Mouse (Mus musculus): Measurements from ENCODE around the gene Gm12185.
"Not testable (repeated sequence)": the region's sequence is repeated elsewhere in the genome, so short reads cannot be mapped to it uniquely, and the experiment has no call there.

Gene Gm12185

DNA sequence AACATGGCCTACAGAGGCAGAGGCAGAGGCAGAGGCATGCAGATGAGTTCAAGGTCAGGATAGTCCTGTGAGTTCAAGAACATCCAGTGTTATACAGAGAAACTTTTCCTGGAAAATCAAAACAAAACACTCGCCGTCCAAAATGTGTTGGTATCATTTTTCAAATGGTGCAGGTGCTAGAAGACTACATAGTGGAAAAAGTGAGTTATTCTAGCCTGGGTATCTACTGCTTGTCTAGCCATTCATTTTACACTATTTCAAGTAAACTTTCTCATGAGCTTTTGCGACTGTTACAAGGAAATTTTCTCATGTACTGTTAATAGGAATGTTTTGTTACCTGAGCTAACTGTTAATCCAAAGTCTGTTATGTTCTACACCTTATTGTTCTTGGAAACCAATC, 73.6 kb downstream of the Gm12185 start:
- DNase-seq (ENCODE audit: low read depth), result no peak

DNA sequence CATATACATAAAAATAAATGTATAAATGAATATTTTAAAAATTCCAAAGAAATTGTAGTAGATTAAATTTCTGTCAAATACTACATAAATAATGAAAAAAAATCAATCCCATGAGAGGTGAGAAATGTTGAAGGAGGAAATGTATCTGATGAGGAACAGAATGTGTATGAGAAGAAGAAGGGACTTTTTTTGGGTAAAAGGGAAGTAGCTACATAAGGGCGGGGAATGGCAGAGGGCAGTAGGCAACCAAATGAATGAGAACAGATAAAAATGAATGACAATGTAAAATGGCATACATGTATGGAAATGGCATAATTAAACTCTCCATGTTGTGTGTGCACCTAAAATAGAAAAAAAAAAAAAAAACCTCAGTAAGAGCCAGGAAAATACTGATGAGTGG, 78.4 kb downstream of the Gm12185 start:
- no peak for DNase-seq (ENCODE audit: low read depth)

DNA sequence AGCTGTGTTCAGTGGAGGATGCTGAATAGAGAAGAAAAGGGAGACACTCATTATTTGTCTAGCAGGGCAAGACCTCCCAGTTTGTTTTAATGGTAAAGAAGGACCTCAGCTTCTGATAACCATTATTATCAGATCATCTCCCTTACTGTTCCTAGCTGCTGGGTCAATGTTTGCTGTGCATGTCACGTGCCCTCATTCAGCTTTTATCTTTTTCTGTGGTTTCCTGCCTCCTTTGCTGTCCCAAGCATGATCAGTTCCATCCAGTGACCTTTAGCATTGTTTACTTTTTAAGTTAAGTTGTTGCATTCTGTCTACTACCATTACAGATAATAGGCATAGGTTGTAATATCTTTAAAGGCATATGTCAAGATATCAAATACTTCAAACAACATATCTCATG, 83.6 kb downstream of the Gm12185 start:
- peak; percentile 67 for DNase-seq (ENCODE audit: low read depth)

DNA sequence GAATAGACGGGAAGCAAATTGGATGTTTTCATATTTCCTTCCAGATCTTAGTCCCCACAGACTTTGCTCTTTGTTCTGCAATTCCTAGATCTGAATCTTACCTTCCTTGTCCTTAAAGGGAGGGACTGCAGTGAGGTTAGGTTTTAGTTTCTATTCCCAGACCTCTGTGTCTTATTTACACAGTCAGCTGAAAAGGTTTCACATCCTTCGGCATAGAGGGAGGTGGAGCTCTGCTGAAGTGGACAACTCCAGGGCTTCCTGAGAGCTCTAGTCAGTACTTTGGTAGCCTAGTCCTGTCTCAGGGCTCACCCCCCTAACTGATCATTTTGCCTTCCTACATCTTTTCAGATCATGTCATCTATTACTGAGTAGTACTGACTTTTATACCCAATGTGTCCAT, 90.0 kb downstream of the Gm12185 start, which contains the start of gene Gm5431:
Gene Gm5431, minus strand, starts transcription at position 194 of the 400 bp plus-strand sequence.
- no peak for DNase-seq (ENCODE audit: low read depth)

DNA sequence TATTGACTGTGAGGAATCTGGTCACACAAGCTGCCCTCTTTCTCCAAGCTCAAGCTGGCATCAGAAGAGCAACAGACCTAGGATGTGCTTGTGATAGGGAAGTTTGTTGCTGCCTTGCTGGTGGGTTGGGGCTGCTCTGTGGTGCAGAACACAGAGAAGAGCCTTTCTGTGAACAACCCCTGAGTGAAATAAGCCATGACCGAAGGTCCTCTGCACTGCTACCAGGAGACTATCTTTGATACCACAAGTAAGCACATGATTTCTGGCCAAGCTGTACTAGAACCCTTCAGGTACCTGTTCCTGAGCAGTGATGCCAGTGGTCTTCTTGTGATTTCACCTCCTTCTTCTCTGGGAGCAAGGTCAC, 90.5 kb downstream of the Gm12185 start:
- DNase-seq (ENCODE audit: low read depth), result not testable (repeated sequence)

DNA sequence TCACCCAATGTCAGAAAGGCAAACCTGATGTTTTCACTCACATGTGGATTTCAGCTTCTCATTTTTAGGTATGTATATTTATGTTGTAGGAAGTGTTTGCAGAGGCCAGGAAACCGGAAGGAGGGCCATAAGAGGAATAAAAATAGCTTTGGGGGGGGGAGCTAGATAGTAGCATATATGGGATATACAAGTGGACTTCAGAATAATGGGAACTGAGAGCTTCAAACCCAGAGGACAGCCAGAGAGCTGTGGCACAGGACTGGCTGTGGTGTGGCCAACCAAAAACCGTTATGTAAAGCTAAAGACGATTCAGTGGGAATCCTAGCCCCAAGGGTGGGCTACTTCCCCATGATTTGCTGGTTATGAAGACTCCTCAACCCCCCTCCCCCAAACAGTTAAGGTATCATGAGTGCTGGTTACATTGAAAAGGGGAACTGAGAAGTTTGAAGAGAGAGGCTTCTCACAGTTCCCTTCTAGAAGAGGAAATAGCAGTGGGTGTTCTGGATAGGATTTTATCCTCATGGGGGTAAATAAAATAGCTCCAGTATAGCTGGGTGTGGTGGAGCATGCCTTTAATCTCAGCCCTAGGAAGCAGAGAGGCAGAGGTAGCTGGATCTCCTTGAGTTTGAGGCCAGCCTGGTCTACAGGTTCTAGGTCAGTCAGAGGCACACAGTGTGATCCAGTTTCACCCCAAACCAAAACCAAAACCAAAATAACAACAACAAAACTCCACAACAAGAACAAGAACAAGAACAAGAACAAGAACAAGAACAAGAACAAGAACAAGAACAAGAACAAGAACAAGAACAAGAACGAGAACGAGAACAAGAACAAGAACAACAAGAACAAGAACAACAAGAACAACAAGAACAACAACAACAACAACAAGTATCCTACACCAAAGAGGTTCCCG, 91.1 kb downstream of the Gm12185 start:
- not testable (repeated sequence) for DNase-seq (ENCODE audit: low read depth)

DNA sequence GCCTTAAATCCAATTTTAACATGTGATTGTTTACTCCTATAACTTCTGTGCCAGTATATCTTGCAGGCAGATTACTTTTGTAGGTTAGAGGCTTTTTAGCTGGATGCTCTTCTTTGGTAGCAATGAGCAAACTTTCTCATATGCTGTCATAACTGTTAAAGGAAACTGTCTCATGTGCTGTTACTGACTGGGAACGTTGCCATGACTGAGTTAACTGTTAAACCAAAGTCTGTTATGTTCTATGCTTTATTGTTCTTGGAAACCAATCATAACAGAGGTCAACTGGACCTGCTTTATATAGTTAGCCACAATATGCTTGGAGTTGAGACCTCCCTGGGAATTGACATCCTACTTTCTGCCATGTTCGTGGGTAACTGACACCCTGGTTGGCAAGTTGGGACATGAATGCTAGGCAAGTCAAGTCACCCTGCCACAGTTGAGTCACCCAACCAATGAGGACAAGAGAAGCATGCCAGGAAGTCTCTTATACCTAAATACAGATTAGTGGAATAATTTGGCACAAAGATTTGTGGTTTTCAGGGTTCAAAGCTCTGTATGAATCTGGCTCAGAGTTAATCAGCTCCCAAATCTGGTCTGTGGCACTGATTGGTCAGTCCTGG, 93.1 kb downstream of the Gm12185 start:
- DNase-seq (ENCODE audit: low read depth), result peak; percentile 21

DNA sequence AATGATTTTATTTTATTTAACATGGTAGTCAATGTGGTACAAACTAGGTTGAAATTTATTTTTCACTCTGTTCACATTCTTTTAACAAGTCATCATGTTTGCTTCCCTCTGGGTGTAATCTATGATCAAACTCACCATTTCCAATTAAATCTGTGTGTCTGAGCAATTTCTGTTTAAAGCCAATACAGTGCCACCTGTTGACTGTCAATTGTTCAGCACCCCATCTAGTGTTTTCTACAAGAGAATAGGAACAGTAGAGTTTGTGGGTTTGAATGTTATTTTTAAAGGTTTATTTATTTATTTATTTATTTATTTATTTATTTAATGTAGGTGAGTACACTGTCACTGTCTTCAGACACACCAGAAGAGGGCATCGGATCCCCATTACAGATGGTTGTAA, 115.3 kb downstream of the Gm12185 start:
- no peak for DNase-seq (ENCODE audit: low read depth)

DNA sequence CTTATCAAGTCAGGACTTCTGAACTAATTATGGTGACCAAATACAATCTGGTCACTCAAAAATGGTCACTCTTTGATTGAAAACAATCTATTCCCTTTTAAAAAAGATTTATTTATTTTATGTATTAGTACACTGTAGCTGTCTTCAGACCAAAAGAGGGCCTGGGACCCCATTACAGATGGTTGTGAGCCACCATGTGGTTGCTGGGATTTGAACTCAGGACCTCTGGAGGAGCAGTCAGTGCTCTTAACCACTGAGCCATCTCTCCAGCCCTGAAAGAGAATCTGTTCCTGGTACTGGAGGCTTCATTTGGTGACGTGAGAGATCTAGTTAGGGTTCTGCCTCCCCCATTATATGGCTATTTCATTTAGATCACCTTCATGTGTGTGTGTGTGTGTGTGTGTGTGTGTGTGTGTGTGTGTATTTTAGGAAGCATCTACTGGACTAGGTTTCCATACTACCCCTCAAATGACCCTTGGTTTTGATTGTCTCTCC, 116.6 kb downstream of the Gm12185 start:
- not testable (repeated sequence) for DNase-seq (ENCODE audit: low read depth)

DNA sequence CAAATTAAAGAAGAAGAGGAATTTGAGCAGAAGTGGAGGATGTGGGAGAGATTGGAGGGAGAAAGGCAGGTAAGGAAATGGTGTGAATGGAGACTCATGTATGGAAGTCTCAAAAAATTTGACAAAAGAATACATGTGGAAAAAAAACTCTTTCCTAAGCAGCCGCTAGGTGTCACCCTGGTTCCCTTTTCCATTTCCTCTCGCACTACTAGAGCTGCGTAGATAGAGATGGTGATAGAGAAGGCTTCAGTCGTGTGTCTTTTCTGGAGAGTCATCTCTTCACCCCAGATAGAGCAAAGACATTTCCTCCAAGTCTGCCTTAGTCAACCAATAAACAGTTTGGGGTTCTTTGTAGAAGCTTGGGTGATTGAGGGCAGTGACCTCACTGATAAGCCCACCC, 117.6 kb downstream of the Gm12185 start:
- peak; percentile 83 for DNase-seq (ENCODE audit: low read depth)

DNA sequence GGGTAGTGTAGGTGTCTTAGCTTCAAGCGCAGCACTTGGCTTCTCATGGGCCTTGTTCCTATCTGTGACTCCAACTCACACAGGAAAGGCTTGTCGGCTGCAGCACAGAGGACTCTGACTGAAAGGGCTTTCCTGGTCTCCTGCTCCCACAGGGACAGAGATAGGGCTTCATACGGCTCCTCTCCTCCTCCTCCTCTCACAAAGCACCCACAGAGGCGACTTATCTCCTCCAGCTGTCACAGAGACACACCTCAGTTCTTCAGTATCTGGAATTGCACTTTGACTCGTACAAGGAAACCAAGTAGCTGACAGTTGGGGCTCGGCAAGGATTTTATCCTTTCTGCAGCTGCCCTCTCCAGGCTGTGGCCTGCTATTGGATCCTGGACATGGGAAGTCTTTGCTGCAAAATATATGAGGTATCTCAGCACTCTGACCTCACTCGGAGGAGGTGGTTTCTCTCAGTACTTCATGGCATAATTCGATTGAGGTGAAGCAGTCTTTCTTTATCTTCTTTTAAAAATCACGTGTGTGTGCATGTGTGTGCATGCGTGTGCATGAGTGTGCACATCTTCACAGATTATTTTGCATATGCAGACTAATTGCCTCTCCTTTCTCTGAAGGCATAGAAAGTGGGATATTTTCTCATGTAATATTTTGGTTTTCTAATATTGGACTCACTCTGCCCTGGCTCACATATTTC, 118.3 kb downstream of the Gm12185 start:
- no peak for DNase-seq (ENCODE audit: low read depth)

DNA sequence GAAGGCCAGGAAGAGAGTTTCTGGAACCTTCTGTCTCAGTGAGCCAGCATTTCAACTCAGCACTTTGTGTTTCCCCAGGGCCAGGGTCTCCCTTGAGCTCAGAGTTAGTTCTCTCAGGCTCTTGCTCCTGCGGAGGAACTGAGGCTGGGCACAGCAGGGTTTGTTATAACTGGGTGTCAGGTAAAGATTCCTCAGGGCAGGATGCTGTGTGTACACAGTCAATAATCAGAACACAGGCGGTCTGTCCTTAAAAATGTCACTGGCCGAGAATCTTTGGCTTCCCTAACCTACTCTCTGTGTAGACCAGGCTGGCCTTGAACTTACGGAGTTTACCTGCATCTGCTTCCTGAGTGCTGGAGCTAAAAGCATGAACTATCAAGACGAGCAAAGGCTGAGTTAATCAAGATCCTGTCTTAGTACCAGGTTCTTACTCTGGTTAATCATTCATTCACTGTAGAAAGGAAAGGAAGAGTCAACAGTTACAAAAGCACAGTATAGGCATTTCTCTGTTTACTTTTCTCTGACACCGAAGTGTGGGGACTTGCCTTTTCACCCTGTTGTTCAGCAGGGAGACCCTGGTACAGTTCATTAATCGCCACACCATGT, 119.2 kb downstream of the Gm12185 start:
- DNase-seq (ENCODE audit: low read depth), result no peak

DNA sequence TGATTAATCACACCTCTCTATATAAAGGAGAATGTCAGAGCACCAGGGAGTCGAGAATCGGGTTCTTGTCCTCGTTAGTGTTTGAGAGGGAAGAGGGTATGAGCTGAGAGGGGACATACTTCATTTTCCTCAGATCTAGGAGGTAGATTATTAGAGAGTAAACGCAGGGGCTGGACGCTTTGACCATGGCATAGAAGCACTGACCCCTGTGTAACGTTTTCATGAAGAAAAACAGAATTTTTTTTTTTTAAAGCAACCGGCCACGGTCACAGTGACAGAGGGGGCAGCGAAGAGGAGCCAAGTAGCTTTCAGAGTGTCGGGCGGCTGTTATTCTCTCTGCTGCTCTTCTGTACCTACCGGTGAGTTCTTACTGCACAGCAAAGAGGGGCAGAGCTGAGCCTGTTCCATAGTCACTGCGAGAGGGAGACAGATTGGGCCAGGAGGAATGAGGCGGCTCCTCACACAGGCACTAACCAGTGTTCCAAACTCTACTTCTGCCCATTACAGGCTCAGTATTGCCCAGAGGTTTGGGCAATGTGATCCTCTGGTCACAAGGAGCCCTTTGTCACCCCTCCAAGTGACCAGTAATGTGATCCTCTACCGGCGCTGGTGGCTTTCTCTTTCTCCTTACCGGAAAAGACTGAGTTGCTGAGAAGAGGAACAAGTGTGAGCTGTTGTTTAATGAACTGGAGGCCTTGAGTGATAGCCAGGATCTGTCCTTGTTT, 120.0 kb downstream of the Gm12185 start:
- peak; percentile 93 for DNase-seq (ENCODE audit: low read depth)

DNA sequence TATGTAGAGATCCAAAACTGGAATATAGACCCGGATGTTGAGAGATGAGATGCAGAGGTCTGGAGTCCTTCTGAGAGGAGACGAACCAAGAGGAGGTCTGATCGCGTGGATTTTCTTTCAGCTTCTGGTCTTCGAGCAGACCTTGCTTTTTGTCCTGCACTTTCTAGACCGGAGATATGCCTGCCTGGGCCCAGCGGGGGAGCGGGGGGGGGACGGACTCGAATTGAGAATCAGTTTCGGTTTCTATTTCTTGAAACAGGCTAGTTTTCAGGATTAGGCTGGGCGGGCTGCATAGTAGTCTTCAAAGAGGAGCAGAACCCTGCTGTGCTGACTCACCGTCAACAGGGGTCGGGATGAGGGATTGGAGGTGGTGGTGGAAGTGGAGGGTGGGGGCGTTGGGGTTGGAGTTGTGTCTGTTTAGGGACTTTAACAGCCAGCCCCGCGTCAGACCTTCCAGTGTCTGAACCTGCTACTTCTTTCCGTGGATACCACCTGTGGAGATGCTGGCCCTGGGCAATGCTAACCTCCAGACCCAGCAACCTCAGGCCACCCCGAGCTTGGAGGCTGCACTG, 120.7 kb downstream of the Gm12185 start, which contains the start of gene Irgm1:
Gene Irgm1, minus strand, starts transcription at position 483 of the 572 bp plus-strand sequence.
- peak; percentile 92 for DNase-seq (ENCODE audit: low read depth)

DNA sequence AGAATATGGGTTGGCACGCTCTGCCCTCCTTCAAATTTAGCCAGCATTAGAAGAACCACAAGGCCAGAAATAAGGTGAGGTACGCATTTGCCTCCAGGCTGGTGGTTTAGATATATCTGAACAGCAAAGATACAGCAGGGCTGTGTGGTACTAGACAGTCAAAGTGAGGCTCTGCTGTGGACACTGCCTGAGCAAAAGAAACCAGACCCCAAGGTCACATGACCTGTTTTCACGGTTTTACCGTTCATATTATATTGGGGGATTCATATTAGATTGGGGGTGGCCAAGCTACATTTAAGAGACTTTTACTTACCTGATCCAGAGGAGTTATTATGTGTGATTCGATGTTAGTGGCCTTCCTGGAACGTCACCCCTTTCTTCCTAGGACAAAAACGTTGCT, 121.2 kb downstream of the Gm12185 start:
- peak; percentile 77 for DNase-seq (ENCODE audit: low read depth)

DNA sequence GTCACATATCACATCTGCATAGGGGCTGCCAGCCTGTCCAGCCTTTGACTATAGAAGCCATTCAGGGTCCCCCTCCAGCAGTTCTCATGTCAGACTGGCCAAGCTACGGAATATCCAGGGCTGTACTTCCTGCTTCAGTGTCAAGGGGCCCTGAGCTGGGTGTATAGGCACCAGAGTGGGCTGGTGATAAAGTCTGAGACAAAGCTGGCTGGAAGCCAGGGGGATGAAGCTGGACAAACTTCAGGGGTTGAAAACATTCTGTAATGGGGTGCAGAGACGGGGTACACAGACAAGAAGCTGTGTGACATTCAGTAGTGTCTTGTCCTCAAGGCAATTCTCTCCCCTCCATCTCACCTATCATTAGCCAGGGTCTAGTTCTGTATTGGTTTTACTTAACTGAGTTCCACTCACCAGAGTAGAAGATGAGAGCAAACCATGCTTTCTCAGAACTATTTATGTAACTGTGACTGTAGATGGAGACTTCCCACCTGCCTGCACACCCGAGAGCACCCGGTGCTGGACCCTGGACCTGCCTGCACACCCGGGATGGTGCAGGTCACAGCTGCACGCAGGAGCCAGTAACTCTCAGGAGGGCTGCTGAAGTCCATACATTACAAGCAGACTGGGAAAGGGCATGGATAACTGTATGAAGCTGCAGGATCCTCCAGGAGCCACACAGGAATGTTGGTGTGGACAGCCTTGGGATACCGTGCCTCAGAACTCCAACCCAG, 122.5 kb downstream of the Gm12185 start:
- DNase-seq (ENCODE audit: low read depth), result no peak

DNA sequence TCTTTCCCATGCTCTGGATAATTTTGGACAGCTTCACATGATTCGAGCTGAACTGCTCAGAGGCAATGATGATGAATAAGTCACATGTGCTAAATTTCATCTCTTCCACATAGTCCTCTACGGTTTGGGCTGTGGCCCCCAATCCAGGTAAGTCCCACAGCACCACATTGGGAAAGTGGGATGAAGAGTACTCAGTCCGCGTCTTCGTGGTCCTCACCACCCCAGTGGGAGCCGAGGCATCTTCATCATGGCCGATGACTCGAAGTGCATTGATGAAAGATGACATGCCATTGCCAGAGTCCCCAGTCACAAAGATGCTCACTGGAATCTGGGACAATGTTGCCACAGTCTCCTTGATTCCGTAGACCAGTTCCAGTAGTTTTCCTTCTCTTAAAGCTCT, 125.5 kb downstream of the Gm12185 start:
- no peak for DNase-seq (ENCODE audit: low read depth)

DNA sequence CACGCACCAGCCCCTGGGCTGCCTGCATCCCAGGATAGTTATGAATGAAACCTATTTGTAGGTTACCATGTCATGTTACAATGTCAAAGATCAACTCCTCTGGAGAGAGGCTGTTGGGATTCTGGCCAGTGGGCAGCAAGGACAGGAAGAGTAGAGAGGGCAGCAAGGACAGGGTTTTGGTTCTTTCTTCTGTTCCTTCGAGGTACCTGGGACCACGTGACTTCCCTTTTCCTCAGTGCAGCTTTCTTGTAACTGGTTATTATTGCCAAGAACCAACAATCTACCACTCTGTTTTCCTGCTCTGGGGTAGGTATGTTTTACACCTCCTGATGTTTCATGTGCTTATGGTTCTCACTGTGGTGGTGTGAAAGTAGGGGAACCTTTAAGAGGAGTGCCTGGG, 128.2 kb downstream of the Gm12185 start:
- DNase-seq (ENCODE audit: low read depth), result no peak

DNA sequence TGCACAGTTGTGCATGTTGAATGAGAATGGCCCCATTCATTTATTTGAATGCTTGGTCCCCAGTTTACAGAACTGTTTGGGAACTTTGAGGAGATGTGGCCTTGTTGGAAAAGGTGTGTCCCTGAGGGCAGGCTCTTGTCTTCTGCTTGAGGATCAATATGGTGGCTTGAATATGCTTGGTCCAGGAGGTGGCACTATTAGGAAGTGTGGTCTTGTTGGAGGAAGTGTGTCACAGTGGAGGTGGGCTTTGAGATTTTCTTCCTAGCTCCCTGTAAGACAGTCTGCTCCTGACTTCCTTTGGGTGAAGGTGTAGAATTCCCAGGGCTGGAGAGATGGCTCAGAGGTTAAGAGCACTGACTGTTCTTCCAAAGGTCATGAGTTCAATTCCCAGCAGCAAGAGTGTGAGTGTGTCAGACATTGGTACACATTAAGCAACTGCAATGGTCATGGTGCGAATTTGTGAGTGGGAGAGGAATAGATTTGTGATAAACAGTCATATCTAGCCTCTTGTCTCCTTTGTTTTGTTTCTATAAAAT, 129.2 kb downstream of the Gm12185 start:
- DNase-seq (ENCODE audit: low read depth), result peak; percentile 49

DNA sequence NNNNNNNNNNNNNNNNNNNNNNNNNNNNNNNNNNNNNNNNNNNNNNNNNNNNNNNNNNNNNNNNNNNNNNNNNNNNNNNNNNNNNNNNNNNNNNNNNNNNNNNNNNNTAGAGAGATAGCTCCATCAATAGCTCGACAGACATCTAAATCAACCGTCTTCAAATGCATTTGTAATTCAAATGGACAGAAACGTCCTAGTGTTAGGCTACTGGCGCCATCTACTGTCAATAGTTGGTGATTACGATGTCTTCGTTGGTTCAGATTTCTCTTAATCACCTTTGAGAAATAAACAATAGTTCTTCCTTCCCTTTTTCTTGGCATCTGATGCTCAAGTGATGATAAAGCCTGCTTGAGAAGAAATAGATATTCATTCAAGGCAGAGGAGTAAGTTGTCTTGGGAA, 133.0 kb downstream of the Gm12185 start:
- peak; percentile 89 for DNase-seq (ENCODE audit: low read depth)
